Mouse (Mus musculus): ENCODE measurements at regions not wholly inside any gene's neighbourhood (a gene's known extent, or its start where the extent isn't known, plus 50 kb on each side); places are given as distances from the start of the nearest gene placed in this dataset.
A peak's percentile ranks its signal among the peaks of the same experiment; 100 is the strongest.

GRCm38 (mm10) chrX:99280543-99280942, 144.6 kb downstream of the Efnb1 start:
- Histone ChIP-seq H3K4me1 (peaks cover 2% of the 10 kb centered on the region; the same call in 1 of the 2 replicates), H3K4me3 (no peak overlapping the region), H3K27me3 (replicated peaks) (peaks cover 14% of the 10 kb centered on the region), H3K27ac (no peak overlapping the region), H3K9me3 (no peaks in the 10 kb centered on the region), H3K4me2 (replicated peaks) (no peak overlapping the region), H3K36me3 (no peaks in the 10 kb centered on the region), H3K9ac (no peak overlapping the region)
- no peak for ATAC-seq (ENCODE audit: low FRiP score, low read depth)
- WGBS: 43% methylated on average over 5 of the region's 5 CpGs

GRCm38 (mm10) chrX:99275536-99275935, 139.6 kb downstream of the Efnb1 start:
- Histone ChIP-seq H3K27ac (no peak overlapping the region), H3K4me1 (no peaks in the 10 kb centered on the region), H3K36me3 (no peaks in the 10 kb centered on the region), H3K9me3 (no peaks in the 10 kb centered on the region), H3K27me3 (replicated peaks) (peaks cover under 1% of the 10 kb centered on the region; the same call in 1 of the 2 replicates), H3K9ac (no peak overlapping the region), H3K4me2 (replicated peaks) (no peak overlapping the region), H3K4me3 (no peak overlapping the region)
- no peak for ATAC-seq (ENCODE audit: low FRiP score, low read depth)
- WGBS: 74% methylated on average over 5 of the region's 5 CpGs

DNA sequence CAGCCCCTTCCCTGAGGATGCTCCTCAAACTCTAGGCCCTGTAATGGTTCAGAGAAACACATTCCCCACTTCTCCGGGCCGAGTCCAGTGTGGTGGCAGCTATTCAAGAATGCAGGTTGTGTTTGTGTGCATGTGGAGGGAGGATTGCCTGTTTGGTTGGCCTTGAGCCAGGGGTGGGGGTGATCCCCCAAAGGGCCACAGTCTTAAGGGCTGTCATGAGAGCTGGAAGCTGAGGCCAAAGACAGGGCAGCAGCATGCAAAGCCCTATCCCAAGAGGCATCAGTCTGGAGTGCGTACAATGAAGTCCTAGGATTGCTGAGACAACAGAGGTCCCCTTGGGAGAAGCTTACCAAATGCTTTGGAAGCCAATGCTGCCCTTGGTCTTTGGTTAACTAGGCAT, 136.0 kb downstream of the Efnb1 start:
- WGBS: 79% methylated on average over 3 of the region's 3 CpGs
- Histone ChIP-seq H3K4me2 (replicated peaks) (no peak overlapping the region), H3K27me3 (replicated peaks) (no peaks in the 10 kb centered on the region), H3K4me3 (no peak overlapping the region), H3K9me3 (no peaks in the 10 kb centered on the region), H3K36me3 (no peaks in the 10 kb centered on the region), H3K27ac (no peak overlapping the region), H3K4me1 (no peaks in the 10 kb centered on the region), H3K9ac (no peak overlapping the region)
- ATAC-seq (ENCODE audit: low FRiP score, low read depth): no peak

DNA sequence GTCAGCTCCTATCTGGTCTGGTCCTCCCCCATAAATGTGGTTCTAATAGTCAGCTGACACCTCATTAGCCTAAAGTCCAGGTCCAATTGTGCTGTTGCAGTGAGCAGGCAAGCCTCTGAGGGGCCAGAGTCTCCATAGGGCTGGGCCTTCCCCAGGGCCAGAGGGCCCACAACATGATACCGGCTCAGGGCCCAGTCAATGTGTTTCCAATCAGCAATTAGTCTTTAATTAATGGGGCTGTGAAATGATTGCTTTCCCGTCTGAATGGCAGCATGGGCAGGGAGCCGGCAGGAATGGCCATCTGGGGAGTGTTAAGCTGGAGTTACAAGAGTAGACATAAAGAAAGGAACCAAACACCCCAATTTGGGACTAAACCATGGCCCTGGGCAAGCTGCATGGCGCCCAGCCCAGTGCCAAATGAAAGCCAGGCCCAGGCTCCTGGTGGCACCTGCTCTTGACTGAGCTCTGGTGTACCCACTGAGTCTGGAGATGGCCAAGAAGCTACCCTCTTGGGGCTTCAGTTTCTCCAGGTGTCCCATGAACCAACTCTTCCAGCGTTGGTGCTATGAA, 113.2 kb downstream of the Efnb1 start:
- 75% methylated on average over 5 of the region's 5 CpGs for WGBS
- Histone ChIP-seq H3K4me1 (no peaks in the 10 kb centered on the region), H3K4me2 (replicated peaks) (no peak overlapping the region), H3K36me3 (no peaks in the 10 kb centered on the region), H3K27ac (no peak overlapping the region), H3K4me3 (no peak overlapping the region), H3K9ac (no peak overlapping the region), H3K27me3 (replicated peaks) (peaks cover 5% of the 10 kb centered on the region; the same call in 1 of the 2 replicates), H3K9me3 (no peaks in the 10 kb centered on the region)
- ATAC-seq (ENCODE audit: low FRiP score, low read depth): no peak

DNA sequence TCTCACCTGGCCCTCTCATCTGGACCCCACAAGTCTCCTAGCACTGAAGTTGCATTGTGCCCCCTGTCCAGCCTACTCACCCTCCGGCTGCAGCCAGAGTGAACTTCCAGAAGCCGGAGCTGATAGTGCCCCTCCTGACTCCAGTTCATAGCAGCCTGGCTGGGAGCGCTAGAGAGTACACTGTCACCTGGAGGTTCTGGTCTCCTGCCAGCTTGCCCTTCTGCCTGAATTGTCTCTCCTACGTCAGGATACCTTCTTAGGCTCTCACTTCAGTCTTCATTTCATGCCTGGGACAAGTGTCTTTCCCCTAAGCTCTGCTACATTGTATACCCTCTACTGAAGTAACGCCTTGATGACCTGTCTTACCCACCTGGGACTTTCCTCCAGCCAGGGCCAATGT, 112.3 kb downstream of the Efnb1 start:
- H3K4me3 ChIP-seq: no peak overlapping the region
- H3K4me2 ChIP-seq (replicated peaks): no peak overlapping the region
- no peak overlapping the region for H3K9ac ChIP-seq
- no peaks in the 10 kb centered on the region for H3K4me1 ChIP-seq
- no peak overlapping the region for H3K27ac ChIP-seq
- ATAC-seq (ENCODE audit: low FRiP score, low read depth): no peak
- H3K9me3 ChIP-seq: no peaks in the 10 kb centered on the region
- peaks cover 5% of the 10 kb centered on the region; the same call in 1 of the 2 replicates for H3K27me3 ChIP-seq (replicated peaks)
- no peaks in the 10 kb centered on the region for H3K36me3 ChIP-seq
- WGBS: 90% methylated on average over 5 of the region's 5 CpGs

GRCm38 (mm10) chrX:99246704-99247103, 110.8 kb downstream of the Efnb1 start:
- Histone ChIP-seq H3K27ac (no peak overlapping the region), H3K27me3 (replicated peaks) (peaks cover 5% of the 10 kb centered on the region; the same call in 1 of the 2 replicates), H3K4me2 (replicated peaks) (no peak overlapping the region), H3K9ac (no peak overlapping the region), H3K9me3 (no peaks in the 10 kb centered on the region), H3K4me1 (no peaks in the 10 kb centered on the region), H3K4me3 (no peak overlapping the region), H3K36me3 (no peaks in the 10 kb centered on the region)
- ATAC-seq (ENCODE audit: low FRiP score, low read depth): no peak
- WGBS: 43% methylated on average over 2 of the region's 2 CpGs

GRCm38 (mm10) chrX:99246051-99246450, 110.1 kb downstream of the Efnb1 start:
- H3K9ac ChIP-seq: no peak overlapping the region
- no peaks in the 10 kb centered on the region for H3K4me1 ChIP-seq
- no peak overlapping the region for H3K4me2 ChIP-seq (replicated peaks)
- peaks cover 5% of the 10 kb centered on the region; the same call in 1 of the 2 replicates for H3K27me3 ChIP-seq (replicated peaks)
- H3K27ac ChIP-seq: no peak overlapping the region
- H3K36me3 ChIP-seq: no peaks in the 10 kb centered on the region
- no peak overlapping the region for H3K4me3 ChIP-seq
- no peaks in the 10 kb centered on the region for H3K9me3 ChIP-seq
- no peak for ATAC-seq (ENCODE audit: low FRiP score, low read depth)
- 93% methylated on average over 8 of the region's 8 CpGs for WGBS

GRCm38 (mm10) chrX:99245541-99245940, 109.6 kb downstream of the Efnb1 start:
- H3K36me3 ChIP-seq: no peaks in the 10 kb centered on the region
- no peak overlapping the region for H3K27ac ChIP-seq
- no peak overlapping the region for H3K4me3 ChIP-seq
- 0 out of 2 replicates have a peak, but pooled peaks cover 5% of the 10 kb centered on the region for H3K27me3 ChIP-seq (replicated peaks)
- H3K9me3 ChIP-seq: no peaks in the 10 kb centered on the region
- H3K4me2 ChIP-seq (replicated peaks): no peak overlapping the region
- 80% methylated on average over 3 of the region's 3 CpGs for WGBS
- no peak for ATAC-seq (ENCODE audit: low FRiP score, low read depth)
- H3K9ac ChIP-seq: no peak overlapping the region
- H3K4me1 ChIP-seq: no peaks in the 10 kb centered on the region

GRCm38 (mm10) chrX:99243251-99243650, 107.3 kb downstream of the Efnb1 start:
- Histone ChIP-seq H3K36me3 (no peaks in the 10 kb centered on the region), H3K9ac (no peak overlapping the region), H3K4me1 (no peaks in the 10 kb centered on the region), H3K9me3 (no peaks in the 10 kb centered on the region), H3K27ac (no peak overlapping the region), H3K4me3 (no peak overlapping the region), H3K4me2 (replicated peaks) (no peak overlapping the region), H3K27me3 (replicated peaks) (peaks cover 5% of the 10 kb centered on the region; the same call in 1 of the 2 replicates)
- 88% methylated on average over 5 of the region's 5 CpGs for WGBS
- ATAC-seq (ENCODE audit: low FRiP score, low read depth): no peak

DNA sequence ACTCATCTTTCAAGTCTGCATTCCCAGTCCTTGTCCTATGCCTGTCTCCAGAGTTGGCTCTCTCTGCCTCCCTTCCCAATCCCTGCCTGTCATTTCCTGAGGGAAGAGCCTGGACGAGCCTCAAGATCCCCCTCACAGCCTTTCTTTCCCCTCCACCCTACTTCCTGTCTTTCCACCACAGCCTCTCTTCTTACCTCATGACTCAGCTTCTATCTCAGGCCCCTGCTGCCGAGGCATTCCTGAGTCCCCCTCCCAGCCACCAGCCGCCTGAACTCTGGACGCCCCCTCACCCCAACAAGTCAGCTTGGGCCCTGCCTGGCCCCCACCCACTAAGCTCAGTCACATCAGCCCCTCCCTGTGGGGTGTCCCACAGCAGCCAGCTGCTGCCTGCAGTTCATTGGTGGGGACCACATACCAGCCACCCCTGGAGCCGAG, 105.8 kb downstream of the Efnb1 start:
- WGBS: 50% methylated on average over 5 of the region's 5 CpGs
- H3K4me1 ChIP-seq: no peaks in the 10 kb centered on the region
- no peak overlapping the region for H3K4me3 ChIP-seq
- H3K36me3 ChIP-seq: no peaks in the 10 kb centered on the region
- H3K27ac ChIP-seq: no peak overlapping the region
- H3K9ac ChIP-seq: no peak overlapping the region
- H3K9me3 ChIP-seq: no peaks in the 10 kb centered on the region
- H3K4me2 ChIP-seq (replicated peaks): no peak overlapping the region
- peaks cover 3% of the 10 kb centered on the region; the same call in 1 of the 2 replicates for H3K27me3 ChIP-seq (replicated peaks)
- ATAC-seq (ENCODE audit: low FRiP score, low read depth): no peak

GRCm38 (mm10) chrX:99233035-99233434, 97.1 kb downstream of the Efnb1 start:
- Histone ChIP-seq H3K4me2 (replicated peaks) (no peak overlapping the region), H3K36me3 (no peaks in the 10 kb centered on the region), H3K27ac (no peak overlapping the region), H3K27me3 (replicated peaks) (peaks cover 6% of the 10 kb centered on the region), H3K4me3 (no peak overlapping the region), H3K4me1 (no peaks in the 10 kb centered on the region), H3K9ac (no peak overlapping the region), H3K9me3 (no peaks in the 10 kb centered on the region)
- WGBS: 74% methylated on average over 3 of the region's 3 CpGs
- ATAC-seq (ENCODE audit: low FRiP score, low read depth): no peak

DNA sequence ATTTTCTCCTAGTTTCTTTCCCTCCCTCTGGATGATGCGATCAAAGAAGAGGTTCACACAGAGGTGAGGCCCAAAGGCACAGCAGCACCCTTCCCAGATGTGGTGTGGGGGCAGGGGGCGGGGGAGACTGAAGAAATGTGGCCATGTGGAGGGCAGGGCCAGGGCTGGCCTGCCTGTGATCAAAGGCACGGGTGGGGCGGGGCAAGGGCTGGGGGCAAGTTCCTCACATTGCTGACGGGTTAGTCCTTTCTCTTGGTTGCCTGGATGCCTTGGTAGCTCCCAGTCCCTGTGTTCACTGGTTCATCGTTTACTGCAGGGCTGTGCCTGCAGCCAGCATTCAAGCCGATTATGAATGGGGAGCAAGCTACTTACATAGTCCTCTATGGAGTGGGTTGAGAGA, 96.4 kb downstream of the Efnb1 start:
- H3K4me1 ChIP-seq: no peaks in the 10 kb centered on the region
- ATAC-seq (ENCODE audit: low FRiP score, low read depth): no peak
- no peak overlapping the region for H3K4me2 ChIP-seq (replicated peaks)
- H3K9ac ChIP-seq: no peak overlapping the region
- peaks cover 7% of the 10 kb centered on the region for H3K27me3 ChIP-seq (replicated peaks)
- H3K4me3 ChIP-seq: no peak overlapping the region
- no peak overlapping the region for H3K27ac ChIP-seq
- H3K36me3 ChIP-seq: no peaks in the 10 kb centered on the region
- no peaks in the 10 kb centered on the region for H3K9me3 ChIP-seq
- 24% methylated on average over 7 of the region's 7 CpGs for WGBS

- H3K36me3 ChIP-seq: no peaks in the 10 kb centered on the region
- H3K4me3 ChIP-seq: no peak overlapping the region
- H3K9ac ChIP-seq: no peak overlapping the region
- peaks cover 6% of the 10 kb centered on the region; the same call in 1 of the 2 replicates for H3K4me1 ChIP-seq
- no peaks in the 10 kb centered on the region for H3K9me3 ChIP-seq
- no peak overlapping the region for H3K4me2 ChIP-seq (replicated peaks)
- H3K27me3 ChIP-seq (replicated peaks): peaks cover 12% of the 10 kb centered on the region
- no peak overlapping the region for H3K27ac ChIP-seq
- 72% methylated on average over 7 of the region's 7 CpGs for WGBS
- peak; percentile 54 for ATAC-seq (ENCODE audit: low FRiP score, low read depth)
These were observed 89.3 kb downstream of the Efnb1 start for GRCm38 (mm10) chrX:99225111-99225752.

Data from neural tube, embryonic 12.5 days (tissue).